Mouse (Mus musculus) mature B cell (primary cell): Measurements from ENCODE around the gene Alkbh2.

Experiments used
- in situ Hi-C: fragments of 300-500 bp; cut with MboI; formaldehyde crosslinking; loops from 2 replicates; pipeline ENCODE4 v1.14.3; 2019

The Alkbh2 gene

GRCm38 (mm10) chr5:114127374-114128349 lies at the start of gene Alkbh2:
TSS of gene Alkbh2 (minus strand) at chr5:114128218.
- in situ Hi-C loops, result no loop called here

- in situ Hi-C loops, result no loop called here
Observed at GRCm38 (mm10) chr5:114176548-114177400, 48.8 kb upstream of the Alkbh2 start.

- in situ Hi-C loops, result no loop called here
Observed at GRCm38 (mm10) chr5:114175596-114176171, 47.7 kb upstream of the Alkbh2 start.

GRCm38 (mm10) chr5:114174639-114175038 lies 46.6 kb upstream of the Alkbh2 start:
- in situ Hi-C loops, result no loop called here

GRCm38 (mm10) chr5:114173877-114174581 lies 46.0 kb upstream of the Alkbh2 start:
- in situ Hi-C loops, result no loop called here

- in situ Hi-C loops, result no loop called here
Observed at GRCm38 (mm10) chr5:114173458-114173857, 45.4 kb upstream of the Alkbh2 start.

- in situ Hi-C loops, result no loop called here
Observed at GRCm38 (mm10) chr5:114172936-114173335, 44.9 kb upstream of the Alkbh2 start.

- in situ Hi-C loops, result no loop called here
Observed at GRCm38 (mm10) chr5:114170345-114170744, 42.3 kb upstream of the Alkbh2 start.

GRCm38 (mm10) chr5:114163117-114163696 lies 35.2 kb upstream of the Alkbh2 start:
- in situ Hi-C loops, result no loop called here

- in situ Hi-C loops, result no loop called here
Observed at GRCm38 (mm10) chr5:114162106-114162815, 34.2 kb upstream of the Alkbh2 start.

GRCm38 (mm10) chr5:114161424-114161823 lies 33.4 kb upstream of the Alkbh2 start:
- in situ Hi-C loops, result no loop called here

- in situ Hi-C loops, result no loop called here
Observed at GRCm38 (mm10) chr5:114157236-114157635, 29.2 kb upstream of the Alkbh2 start.

GRCm38 (mm10) chr5:114155168-114155933 lies 27.3 kb upstream of the Alkbh2 start:
- in situ Hi-C loops, result no loop called here

- in situ Hi-C loops, result no loop called here
Observed at GRCm38 (mm10) chr5:114154765-114155164, 26.7 kb upstream of the Alkbh2 start.

- in situ Hi-C loops, result no loop called here
Observed at GRCm38 (mm10) chr5:114153490-114153889, 25.5 kb upstream of the Alkbh2 start.

- in situ Hi-C loops, result no loop called here
Observed at GRCm38 (mm10) chr5:114152359-114153092, 24.5 kb upstream of the Alkbh2 start.

GRCm38 (mm10) chr5:114147043-114147972 lies 19.3 kb upstream of the Alkbh2 start:
- in situ Hi-C loops, result no loop called here
